Mouse (Mus musculus): Measurements from ENCODE around the gene Rc3h2.

Gene Rc3h2

GRCm38 (mm10) chr2:37351671-37352070 is 71.0 kb downstream of the Rc3h2 start:
- no peak for ATAC-seq (ENCODE audit: insufficient number of reproducible peaks, low FRiP score, low TSS enrichment)

- ATAC-seq (ENCODE audit: insufficient number of reproducible peaks, low FRiP score, low TSS enrichment), result no peak
These were observed 84.1 kb downstream of the Rc3h2 start for GRCm38 (mm10) chr2:37338497-37339187.

- no peak for ATAC-seq (ENCODE audit: insufficient number of reproducible peaks, low FRiP score, low TSS enrichment)
These were observed 89.4 kb downstream of the Rc3h2 start for GRCm38 (mm10) chr2:37333321-37333720.

- ATAC-seq (ENCODE audit: insufficient number of reproducible peaks, low FRiP score, low TSS enrichment), result no peak
These were observed 96.5 kb downstream of the Rc3h2 start, which contains the start of gene Olfr368 for GRCm38 (mm10) chr2:37326215-37326614. TSS of gene Olfr368 (plus strand) at chr2:37326515.

Measured in cerebellum, adult (tissue).